Mouse (Mus musculus) bone marrow macrophage, adult 2 months (primary cell): ENCODE measurements around the gene Zap70. TPM values are rescaled to one million over a fixed set of nuclear protein-coding genes. Genes with fewer than 3 reads are reported as not detected.

Experiments used
- H3K27ac ChIP-seq: 2 replicates; pipeline ENCODE4 v1.5.1; 2012; ENCODE audit warnings: low read depth, low read length; ENCODE audit not compliant: insufficient read depth
- H3K4me1 ChIP-seq: 2 replicates; pipeline ENCODE4 v1.6.1; 2012; ENCODE audit warnings: low read length; ENCODE audit not compliant: control insufficient read depth, insufficient read depth
- H3K4me3 ChIP-seq: 2 replicates; pipeline ENCODE4 v1.5.1; 2012; ENCODE audit warnings: mild to moderate bottlenecking, low read length, moderate library complexity; ENCODE audit not compliant: insufficient read depth
- CTCF ChIP-seq: IDR thresholded peaks from 2 replicates; pipeline ENCODE4 v1.5.1; 2012; ENCODE audit warnings: low read depth, mild to moderate bottlenecking, low read length, moderate library complexity
- POLR2A ChIP-seq: IDR thresholded peaks from 2 replicates; pipeline ENCODE4 v1.6.1; 2012; ENCODE audit warnings: mild to moderate bottlenecking, low read depth, low read length, borderline replicate concordance
- polyA plus RNA-seq: library from polyadenylated mRNA; stranded (reverse); fragments of >200 nt; gene quantifications from 2 replicates; pipeline ENCODE4 v1.2.4, GENCODE M21; 2012; ENCODE audit not compliant: missing spikeins, insufficient read depth, insufficient read length

The Zap70 gene
- polyA plus RNA-seq, 1 experiment, result not detected

DNA sequence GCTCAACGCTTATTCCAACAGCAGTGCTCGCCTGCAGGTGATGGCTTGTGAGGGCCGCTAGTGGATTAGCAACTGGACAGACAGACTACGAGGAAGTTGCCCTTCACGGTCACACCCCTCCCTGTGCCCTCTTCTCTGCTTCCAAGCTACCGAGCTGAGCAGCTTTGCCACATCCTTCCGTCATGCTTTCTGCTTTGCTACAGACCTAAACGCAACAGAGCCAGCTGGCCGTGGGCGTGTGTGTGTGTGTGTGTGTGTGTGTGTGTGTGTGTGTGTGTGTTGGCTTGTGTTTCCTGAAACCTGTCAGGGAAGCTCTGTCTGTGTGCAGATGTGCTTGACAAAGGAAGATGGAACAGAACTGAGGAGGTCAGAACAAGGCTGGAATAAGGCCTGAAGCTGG lies 35.9 kb downstream of the Zap70 start:
- H3K27ac ChIP-seq, result no peak overlapping the region

GRCm38 (mm10) chr1:36800379-36801011 lies 38.9 kb downstream of the Zap70 start:
- TF ChIP-seq CTCF, result no peak
- TF ChIP-seq POLR2A, result no peak
- Histone ChIP-seq H3K27ac (no peak overlapping the region), H3K4me1 (no peaks in the 10 kb centered on the region), H3K4me3 (no peak overlapping the region)

More for the DNA sequence above, 35.9 kb downstream of the Zap70 start:
- H3K4me1 ChIP-seq, result no peaks in the 10 kb centered on the region
- no peak overlapping the region for H3K4me3 ChIP-seq
- TF ChIP-seq POLR2A, result no peak
- TF ChIP-seq CTCF, result no peak

DNA sequence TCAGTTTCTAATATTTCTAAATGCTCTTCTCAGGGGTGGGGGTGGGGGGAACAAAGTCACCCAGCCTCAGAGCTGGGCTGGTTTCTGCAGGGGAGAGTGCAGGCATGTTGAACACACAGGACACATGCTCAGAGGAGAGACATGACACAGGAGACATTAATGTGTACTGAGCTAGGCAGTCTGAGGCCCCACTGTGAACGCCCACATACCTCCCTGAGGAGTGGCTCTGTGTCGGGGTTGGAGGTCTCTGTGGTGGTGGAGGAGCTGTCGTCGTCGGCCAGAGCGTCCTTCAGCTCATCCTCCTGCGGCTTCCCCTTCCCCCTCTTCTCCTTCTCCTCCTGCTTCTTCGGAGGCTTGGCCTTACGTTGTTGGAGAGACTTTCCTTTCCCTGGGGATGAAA lies 42.7 kb downstream of the Zap70 start:
- Histone ChIP-seq H3K27ac (no peak overlapping the region), H3K4me3 (no peak overlapping the region), H3K4me1 (no peaks in the 10 kb centered on the region)
- TF ChIP-seq POLR2A, result no peak

GRCm38 (mm10) chr1:36804833-36805232 lies 43.2 kb downstream of the Zap70 start:
- Histone ChIP-seq H3K4me3 (no peak overlapping the region), H3K27ac (no peak overlapping the region), H3K4me1 (no peaks in the 10 kb centered on the region)
- TF ChIP-seq POLR2A (no peak), CTCF (no peak)

DNA sequence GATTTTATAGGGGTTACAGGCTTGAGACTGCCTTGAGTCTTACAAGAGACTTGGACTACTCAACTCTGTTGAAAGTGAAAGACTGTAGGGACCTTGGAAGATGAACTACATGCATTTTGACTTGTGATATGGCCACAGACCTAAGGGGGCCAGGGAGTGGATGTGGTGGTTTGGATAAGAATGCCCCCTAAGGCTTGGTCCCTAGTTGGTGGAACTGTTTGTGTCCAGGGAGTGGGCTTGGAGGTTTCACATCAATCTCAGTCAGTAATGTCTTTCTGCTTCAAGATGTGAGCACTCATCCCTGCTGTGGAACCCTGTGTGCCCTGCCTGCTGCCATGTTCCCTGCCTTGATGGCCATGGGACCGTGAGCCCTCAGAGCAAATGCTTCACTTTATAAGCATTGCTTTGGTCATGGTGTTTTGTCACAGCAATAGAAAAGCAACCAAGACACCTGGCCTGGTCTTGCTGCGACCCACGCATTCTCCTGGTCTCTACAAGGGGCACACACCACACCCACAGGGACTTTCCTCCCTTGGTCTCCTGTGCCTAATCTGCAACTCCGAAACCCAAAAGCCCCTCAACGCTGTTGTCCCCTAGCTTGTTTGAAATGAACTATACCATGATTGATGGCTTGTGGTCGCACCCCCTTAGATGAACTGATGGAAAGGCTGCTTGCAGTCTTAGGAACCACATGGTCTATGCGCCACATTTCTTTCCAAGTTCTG lies 44.7 kb downstream of the Zap70 start:
- no peak overlapping the region for H3K27ac ChIP-seq
- H3K4me1 ChIP-seq, result no peaks in the 10 kb centered on the region
- TF ChIP-seq POLR2A, result no peak
- no peak for TF ChIP-seq CTCF
- no peak overlapping the region for H3K4me3 ChIP-seq

- TF ChIP-seq CTCF (no peak), POLR2A (no peak)
- no peak overlapping the region for H3K4me3 ChIP-seq
- H3K4me1 ChIP-seq, result no peaks in the 10 kb centered on the region
- no peak overlapping the region for H3K27ac ChIP-seq
These were observed 45.5 kb downstream of the Zap70 start for GRCm38 (mm10) chr1:36807086-36807485.

DNA sequence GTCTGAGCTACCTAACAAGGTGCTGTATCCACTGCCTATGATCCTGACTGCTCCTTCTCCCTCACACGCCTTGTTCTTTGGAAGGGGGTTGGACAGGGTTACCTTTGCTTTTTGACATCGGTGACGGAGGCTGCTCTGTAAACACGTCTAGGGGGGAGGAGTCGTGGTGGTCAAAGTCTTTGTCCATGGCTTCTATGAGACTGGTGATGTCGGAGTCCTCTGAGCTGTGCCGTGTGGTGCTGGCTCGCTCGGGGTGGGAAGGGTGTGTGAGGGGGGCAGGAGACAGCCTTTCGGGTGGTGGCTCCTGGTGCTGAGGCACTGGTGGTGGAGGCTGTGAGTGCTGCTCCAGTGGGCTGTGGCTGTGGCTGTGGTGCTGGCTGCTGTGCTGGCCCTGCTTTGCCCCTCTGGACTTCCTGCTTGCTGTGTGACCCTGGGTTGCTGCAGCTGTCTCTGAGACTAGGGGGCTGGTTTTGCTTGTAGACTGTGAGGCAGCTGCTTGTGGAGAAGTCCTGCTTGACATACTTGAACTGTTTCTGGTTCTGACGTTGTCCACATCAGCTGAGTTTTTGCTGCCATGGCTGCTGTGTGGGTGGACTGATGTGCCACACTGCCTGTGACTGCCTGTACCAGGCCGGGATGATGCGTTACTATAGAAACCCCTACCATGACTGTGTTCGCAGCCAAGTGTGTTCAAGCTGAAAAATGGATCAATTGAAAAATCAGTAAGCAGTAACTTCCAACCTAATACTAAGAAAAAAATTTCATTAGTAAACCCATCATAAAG lies 46.4 kb downstream of the Zap70 start:
- H3K4me1 ChIP-seq, result no peaks in the 10 kb centered on the region
- no peak overlapping the region for H3K4me3 ChIP-seq
- no peak for TF ChIP-seq POLR2A
- no peak for TF ChIP-seq CTCF
- H3K27ac ChIP-seq, result no peak overlapping the region

GRCm38 (mm10) chr1:36811806-36812205 lies 50.2 kb downstream of the Zap70 start:
- TF ChIP-seq POLR2A, result no peak
- no peak for TF ChIP-seq CTCF
- Histone ChIP-seq H3K27ac (no peak overlapping the region), H3K4me1 (peaks cover 16% of the 10 kb centered on the region), H3K4me3 (no peak overlapping the region)

- TF ChIP-seq CTCF (no peak), POLR2A (no peak)
These were observed 51.8 kb downstream of the Zap70 start for GRCm38 (mm10) chr1:36813415-36813814.

More at GRCm38 (mm10) chr1:36813415-36813814, 51.8 kb downstream of the Zap70 start:
- H3K4me3 ChIP-seq, result no peak overlapping the region
- peaks cover 18% of the 10 kb centered on the region for H3K4me1 ChIP-seq
- H3K27ac ChIP-seq, result no peak overlapping the region
